Mouse (Mus musculus): ENCODE results near the gene Slc2a3.
"Not testable (repeated sequence)": the region's sequence is repeated elsewhere in the genome, so short reads cannot be mapped to it uniquely, and the experiment has no call there.

Slc2a3 gene

GRCm38 (mm10) chr6:122810022-122810614 is 8.7 kb upstream of the Slc2a3 start:
- DNase-seq (ENCODE audit: low spot score in 2 of 2): no peak

- peak; percentile 55 to 72 for DNase-seq (ENCODE audit: low spot score in 2 of 2)
Observed at GRCm38 (mm10) chr6:122804418-122804817, 3.0 kb upstream of the Slc2a3 start.

- DNase-seq (ENCODE audit: low spot score in 2 of 2): peak; percentile 33 to 44
Observed at GRCm38 (mm10) chr6:122801801-122802514, 518 bp upstream of the Slc2a3 start.

- no peak for DNase-seq (ENCODE audit: low spot score in 2 of 2)
Observed at GRCm38 (mm10) chr6:122800640-122801300, 670 bp downstream of the Slc2a3 start.

GRCm38 (mm10) chr6:122795254-122795935 is 6.0 kb downstream of the Slc2a3 start:
- no peak for DNase-seq (ENCODE audit: low spot score in 2 of 2)

GRCm38 (mm10) chr6:122786275-122786674 is 15.2 kb downstream of the Slc2a3 start:
- DNase-seq (ENCODE audit: low spot score in 2 of 2): peak; percentile 72 to 75

- DNase-seq (ENCODE audit: low spot score in 2 of 2): no peak
Observed at GRCm38 (mm10) chr6:122784866-122785265, 16.6 kb downstream of the Slc2a3 start.

- DNase-seq (ENCODE audit: low spot score in 2 of 2): no peak
Observed at GRCm38 (mm10) chr6:122782164-122782563, 19.3 kb downstream of the Slc2a3 start.

- DNase-seq (ENCODE audit: low spot score in 2 of 2): no peak
Observed at GRCm38 (mm10) chr6:122781167-122781566, 20.3 kb downstream of the Slc2a3 start.

GRCm38 (mm10) chr6:122779916-122780315 is 21.5 kb downstream of the Slc2a3 start:
- DNase-seq (ENCODE audit: low spot score in 2 of 2): no peak

GRCm38 (mm10) chr6:122776040-122776439 is 25.4 kb downstream of the Slc2a3 start:
- DNase-seq (ENCODE audit: low spot score in 2 of 2): no peak

- no peak for DNase-seq (ENCODE audit: low spot score in 2 of 2)
Observed at GRCm38 (mm10) chr6:122774345-122774744, 27.1 kb downstream of the Slc2a3 start.

GRCm38 (mm10) chr6:122772701-122773100 is 28.7 kb downstream of the Slc2a3 start:
- DNase-seq (ENCODE audit: low spot score in 2 of 2): no peak

GRCm38 (mm10) chr6:122770760-122771315 is 30.6 kb downstream of the Slc2a3 start:
- DNase-seq (ENCODE audit: low spot score in 2 of 2): no peak

GRCm38 (mm10) chr6:122769771-122770759 is 31.4 kb downstream of the Slc2a3 start:
- DNase-seq (ENCODE audit: low spot score in 2 of 2): peak; percentile 34 to 46

GRCm38 (mm10) chr6:122768256-122768655 is 33.2 kb downstream of the Slc2a3 start:
- DNase-seq (ENCODE audit: low spot score in 2 of 2): no peak

GRCm38 (mm10) chr6:122767012-122767411 is 34.4 kb downstream of the Slc2a3 start:
- DNase-seq (ENCODE audit: low spot score in 2 of 2): not testable (repeated sequence)

- DNase-seq (ENCODE audit: low spot score in 2 of 2): no peak
Observed at GRCm38 (mm10) chr6:122766145-122766968, 35.1 kb downstream of the Slc2a3 start.

GRCm38 (mm10) chr6:122765298-122765956 is 36.0 kb downstream of the Slc2a3 start:
- DNase-seq (ENCODE audit: low spot score in 2 of 2): no peak

All from frontal cortex, postnatal 10 days (tissue).